Mouse (Mus musculus): ENCODE results near the gene Atg4d.
"Not testable (repeated sequence)": the region's sequence is repeated elsewhere in the genome, so short reads cannot be mapped to it uniquely, and the experiment has no call there.

Atg4d gene

DNA sequence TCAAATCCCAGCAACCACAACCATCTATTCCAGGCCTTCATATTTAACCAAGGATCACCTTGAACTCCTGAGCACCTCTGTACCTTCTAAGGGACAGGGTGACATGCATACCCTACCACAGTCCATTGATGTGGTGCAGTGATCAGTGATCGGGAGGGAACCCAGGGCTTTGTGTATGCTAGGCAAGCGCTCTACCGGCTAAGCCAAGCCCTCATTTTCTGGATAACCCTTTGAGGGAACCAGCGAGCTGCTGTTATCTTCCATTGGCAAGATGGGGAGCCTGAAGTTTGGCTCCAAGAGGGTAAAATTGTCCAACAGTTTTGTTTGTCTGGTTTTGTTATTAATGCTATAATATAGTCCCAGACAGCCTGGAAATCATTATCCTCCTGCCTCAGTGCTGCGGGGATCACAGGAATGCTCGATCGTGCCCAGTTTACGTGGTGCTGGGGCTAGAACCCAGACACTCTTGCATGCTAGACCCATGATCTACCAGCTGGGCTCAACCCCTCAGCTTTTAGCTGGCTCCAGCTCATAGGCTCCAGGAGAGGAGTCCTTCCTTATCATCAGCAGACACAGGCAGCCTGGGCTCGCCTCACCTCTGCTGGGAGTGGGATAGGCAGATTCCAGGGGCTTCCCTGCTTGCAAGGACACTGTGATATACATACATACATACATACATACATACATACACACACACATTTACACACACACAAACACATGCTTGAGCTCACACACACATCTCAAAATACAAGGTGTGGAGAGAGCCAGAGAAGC is 49.5 kb downstream of the Atg4d start:
- no peak for DNase-seq (ENCODE audit: low spot score)

DNA sequence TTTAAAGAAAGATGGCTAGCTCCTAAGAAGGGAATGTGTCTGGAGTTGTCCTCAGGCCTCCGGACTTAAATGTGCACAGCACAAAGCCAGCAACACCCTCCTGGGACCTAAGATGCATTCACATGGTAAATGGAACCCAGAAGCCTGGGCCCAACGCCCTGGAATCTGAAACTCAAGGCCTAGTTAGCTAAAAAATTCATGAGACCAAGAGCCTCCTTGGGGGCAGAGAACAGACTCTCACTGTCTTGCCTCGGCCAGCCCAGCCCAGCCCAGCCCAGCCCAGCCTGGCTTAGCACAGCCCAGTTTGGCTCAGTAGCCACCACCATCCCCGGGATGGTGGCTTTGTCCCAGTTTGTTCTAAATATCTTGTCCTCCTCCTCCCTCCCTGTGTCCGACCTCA is 50.3 kb downstream of the Atg4d start:
- DNase-seq (ENCODE audit: low spot score) = no peak

DNA sequence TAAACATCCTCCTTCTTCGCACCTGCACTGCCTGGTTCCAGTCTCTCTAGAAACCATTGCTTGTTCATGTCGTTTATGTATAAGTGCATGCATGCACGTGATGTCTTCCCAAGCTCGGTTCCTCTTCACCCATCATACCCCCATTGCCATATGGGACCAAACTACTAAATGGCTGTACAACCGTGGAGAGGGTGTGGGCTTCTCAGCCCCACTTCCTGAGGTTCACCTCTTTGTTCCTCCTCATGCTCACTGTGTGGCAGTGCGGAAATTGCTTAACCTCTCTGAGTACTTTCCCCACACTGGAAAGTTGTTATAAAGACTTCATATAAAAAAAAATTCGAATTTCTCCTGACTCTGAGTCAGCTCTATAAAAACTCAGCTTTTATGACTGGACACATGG is 51.6 kb downstream of the Atg4d start:
- DNase-seq (ENCODE audit: low spot score) = no peak

DNA sequence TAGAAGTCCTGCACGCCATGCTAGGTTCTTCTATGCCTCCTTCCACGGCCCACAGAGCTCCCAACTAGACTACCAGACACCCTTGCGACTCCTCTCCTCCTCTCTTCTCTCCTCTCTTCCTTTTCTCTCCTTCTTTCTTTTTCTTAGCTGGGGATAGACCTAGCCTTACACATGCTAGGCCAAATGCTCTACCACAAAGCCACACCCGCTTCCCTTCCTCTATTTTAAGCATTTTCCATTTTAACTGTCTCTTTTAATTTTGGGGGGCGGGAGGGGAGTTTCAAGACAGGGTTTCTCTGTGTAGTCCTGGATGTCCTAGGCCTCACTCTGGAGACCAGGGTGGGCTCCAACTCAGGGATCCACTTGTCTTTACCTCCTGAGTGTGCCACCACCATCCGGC is 53.7 kb downstream of the Atg4d start:
- no peak for DNase-seq (ENCODE audit: low spot score)

DNA sequence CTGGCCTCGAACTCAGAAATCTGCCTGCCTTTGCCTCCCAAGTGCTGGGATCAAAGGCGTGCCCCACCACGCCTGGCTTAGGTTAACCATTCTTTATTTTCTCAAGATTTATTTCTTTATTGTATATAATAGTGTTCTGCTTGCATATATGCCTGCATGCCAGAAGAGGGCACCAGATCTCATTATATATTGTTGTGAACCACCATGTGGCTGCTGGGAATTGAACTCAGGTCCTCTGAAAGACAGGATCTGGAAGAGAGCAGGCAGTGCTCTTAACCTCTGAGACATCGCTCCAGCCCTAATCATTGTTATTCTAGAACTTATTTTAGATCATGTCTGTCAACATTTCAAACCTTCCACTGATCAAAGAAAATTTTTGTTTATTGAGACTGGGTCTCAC is 54.4 kb downstream of the Atg4d start:
- DNase-seq (ENCODE audit: low spot score) = no peak

DNA sequence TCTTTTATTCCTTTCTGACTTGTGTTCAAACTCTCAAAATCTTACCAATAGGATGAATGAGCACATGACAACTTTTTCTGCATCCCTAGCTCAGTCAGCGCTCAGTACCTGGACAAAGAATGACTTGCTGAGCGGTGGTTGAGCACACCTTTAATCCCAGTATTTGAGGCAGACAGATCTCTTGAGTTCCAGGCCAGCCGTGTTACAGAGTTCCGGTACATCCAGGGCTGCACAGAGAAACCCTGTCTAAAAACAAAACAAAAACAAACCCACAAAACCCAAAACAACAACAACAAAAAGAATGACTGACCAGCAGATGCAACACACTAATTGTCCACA is 55.2 kb downstream of the Atg4d start:
- no peak for DNase-seq (ENCODE audit: low spot score)

DNA sequence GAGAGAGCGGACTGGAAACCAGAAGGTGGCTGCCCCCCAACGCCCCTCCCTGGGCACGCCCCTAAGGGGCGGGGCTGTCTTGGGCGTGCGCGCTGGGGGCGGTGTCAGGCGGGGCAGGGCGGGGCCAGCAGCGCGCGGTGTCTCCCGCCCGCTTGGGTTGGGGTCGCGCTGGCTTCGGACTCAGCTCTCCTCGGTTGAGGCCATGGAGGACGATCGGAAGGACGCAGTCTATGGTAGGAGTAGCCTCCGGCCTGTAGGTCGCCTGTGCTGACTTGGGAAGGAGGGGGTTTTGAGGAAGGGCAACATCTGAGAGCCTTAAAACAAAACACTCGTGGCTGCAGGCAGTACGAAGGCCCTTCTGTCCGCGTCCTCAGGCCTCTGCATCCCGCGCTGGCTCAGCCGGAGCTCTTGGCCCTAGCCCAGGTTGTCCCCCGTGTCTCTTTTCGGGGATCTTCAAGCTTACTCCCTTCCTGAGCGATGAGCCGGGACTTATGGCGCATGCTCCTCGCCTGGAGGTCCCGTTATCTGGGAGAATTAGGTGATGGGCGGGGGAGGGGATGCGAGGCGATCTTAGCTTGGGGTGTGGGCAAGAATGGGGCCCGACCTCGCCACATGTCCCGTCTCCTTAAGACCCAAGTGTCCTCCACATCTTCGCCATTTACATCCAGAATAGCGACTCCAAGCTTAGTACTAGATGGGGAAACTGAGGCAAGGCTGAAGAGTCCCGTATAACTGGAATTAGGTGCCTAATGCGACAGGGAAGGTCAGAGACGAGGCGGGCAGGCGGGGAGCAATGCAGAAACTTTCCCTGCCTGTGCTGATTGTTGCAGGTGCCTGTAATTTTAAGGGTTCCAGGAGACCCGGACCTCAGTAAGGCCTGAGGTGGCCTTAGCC is 55.8 kb downstream of the Atg4d start, which contains the start of gene Slc44a2:
Gene Slc44a2 (plus strand): TSS at position 80 of the 894 bp plus-strand sequence.
- peak; percentile 94 for DNase-seq (ENCODE audit: low spot score)

DNA sequence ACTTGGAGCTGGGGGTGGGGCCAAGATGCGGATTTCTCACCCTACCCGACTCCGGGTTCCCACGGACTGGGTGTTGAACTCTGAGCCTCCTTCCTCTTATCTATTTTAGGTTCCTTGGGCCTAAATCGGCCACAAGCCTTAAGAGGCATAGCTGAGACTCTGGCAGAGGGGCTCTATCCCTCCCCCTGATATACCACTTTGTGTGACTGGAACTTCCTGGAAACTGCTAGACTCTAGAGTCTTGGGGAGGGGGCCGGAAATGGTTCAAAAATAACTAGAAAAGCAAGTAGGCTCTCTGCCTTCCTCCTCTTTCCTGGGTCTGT is 56.4 kb downstream of the Atg4d start:
- DNase-seq (ENCODE audit: low spot score) = peak; percentile 35

DNA sequence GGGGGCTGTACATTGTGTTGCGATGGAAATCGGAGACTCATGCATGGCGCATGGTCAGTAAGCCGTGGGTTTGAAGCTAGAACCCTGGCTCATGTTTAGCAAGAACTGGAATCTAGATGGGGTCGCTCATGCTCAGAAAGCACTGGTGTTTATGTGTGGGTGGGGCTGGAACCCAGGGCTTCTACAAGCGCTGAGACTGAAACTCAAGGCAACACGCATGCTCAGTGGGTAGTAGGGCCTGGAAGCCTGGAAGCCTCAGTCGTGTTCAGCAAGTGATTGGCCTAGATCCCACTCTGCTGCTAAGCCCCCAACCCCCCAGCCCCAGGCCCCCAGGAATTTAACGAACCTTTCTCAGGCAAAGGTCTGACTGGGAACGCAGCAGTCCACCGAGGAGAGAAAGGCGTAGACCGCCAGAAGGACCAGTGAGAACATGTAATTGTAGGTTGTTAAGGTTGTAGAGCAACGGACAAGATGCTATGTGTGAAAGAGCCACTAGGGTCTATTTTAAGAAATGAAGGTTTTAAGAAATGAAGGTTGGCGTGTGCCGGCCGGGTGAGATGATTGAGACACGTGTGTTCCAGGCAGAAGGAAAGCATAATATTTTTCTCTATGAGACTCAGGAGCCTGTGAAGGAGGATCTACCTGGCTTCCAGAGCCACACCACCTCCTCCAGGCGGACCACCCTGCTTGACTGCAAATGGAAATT is 57.3 kb downstream of the Atg4d start:
- DNase-seq (ENCODE audit: low spot score) = no peak

DNA sequence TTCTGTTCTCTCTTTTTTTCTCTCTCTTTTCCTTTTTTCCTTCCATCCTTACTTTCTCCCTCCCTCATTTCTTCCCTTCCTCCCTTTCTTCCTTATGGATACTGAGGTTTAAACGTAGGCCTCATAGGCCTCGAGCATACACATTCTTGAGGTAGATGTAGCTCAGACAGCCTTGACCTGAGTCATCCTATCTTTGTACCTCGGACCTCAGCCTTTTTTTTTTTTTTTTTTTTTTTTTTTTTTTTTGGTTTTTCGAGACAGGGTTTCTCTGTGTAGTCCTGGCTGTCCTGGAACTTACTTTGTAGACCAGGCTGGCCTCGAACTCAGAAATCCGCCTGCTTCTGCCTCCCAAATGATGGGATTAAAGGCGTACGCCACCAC is 57.8 kb downstream of the Atg4d start:
- not testable (repeated sequence) for DNase-seq (ENCODE audit: low spot score)

DNA sequence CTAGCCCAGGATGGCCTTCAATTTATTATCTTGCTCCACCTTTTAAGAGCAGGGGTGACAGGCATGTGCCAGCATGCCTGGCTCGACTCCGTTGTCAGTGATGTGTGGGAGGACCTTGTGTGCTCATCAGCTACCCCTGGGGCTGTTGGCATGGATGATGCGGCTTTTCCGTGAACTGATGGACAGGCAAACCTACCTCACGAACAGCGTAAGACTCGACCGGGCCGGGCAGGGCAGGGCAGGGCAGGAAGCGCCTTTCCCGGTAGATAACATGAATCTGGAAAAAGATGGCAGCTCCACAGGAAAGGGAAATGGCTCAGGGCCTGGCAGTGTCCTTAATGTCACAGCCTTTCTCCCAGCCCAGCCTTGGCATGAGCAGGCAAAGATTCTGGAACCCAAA is 59.2 kb downstream of the Atg4d start:
- no peak for DNase-seq (ENCODE audit: low spot score)

All from embryo, embryonic 10.5 days (tissue).